In genomic region chr10:81335393-81336340, GRCm38 (mm10) we compare ENCODE assay signal across 10 mouse cellular contexts. TPM values are rescaled to one million over a fixed set of nuclear protein-coding genes. Genes with fewer than 3 reads are reported as not detected.
DNase-seq lines count a peak whose midpoint lies in the region; ATAC-seq and TF ChIP-seq lines count a peak whose summit lies in the region.
"Had no signal": no experiment of that assay in that cellular context is flagged by ENCODE, and none has a peak within 500 bp of the region (broad histone marks: within the 10 kb centered on the region; RNA-seq: fewer than 3 reads in every experiment).

No protein-coding gene starts in this region.

- H3K4me1 ChIP-seq in heart, embryonic 11.5 days (ENCODE audit: control insufficient read depth, insufficient read depth, low read length) = peaks cover 23% of the 10 kb centered on the region
- peaks cover 3% of the 10 kb centered on the region; the same call in 1 of the 2 replicates for H3K4me1 ChIP-seq in embryonic fibroblast, embryonic 13.5 days (ENCODE audit: control insufficient read depth, insufficient read depth, low read length)
- peaks cover 26% of the 10 kb centered on the region for H3K4me1 ChIP-seq in limb, embryonic 13.5 days

- H3K9me3 ChIP-seq in heart, embryonic 11.5 days (replicated peaks; ENCODE audit: control insufficient read depth, low read length) = no peaks in the 10 kb centered on the region
- no peaks in the 10 kb centered on the region for H3K9me3 ChIP-seq in limb, embryonic 13.5 days

- H3K9ac ChIP-seq in heart, embryonic 11.5 days (ENCODE audit: low read depth, low read length) = peak overlapping the region; percentile 39; the same call in 1 of the 2 replicates
- H3K9ac ChIP-seq in limb, embryonic 13.5 days = peak overlapping the region; percentile 45

- H3K27ac ChIP-seq in heart, embryonic 11.5 days (ENCODE audit: low read depth, low read length) = 0 out of 2 replicates have a peak overlapping the region, but pooled peaks have one; percentile 22
- H3K27ac ChIP-seq in embryonic fibroblast, embryonic 13.5 days (ENCODE audit: insufficient read depth, low read length) = peak overlapping the region; percentile 12; the same call in 1 of the 2 replicates
- peak overlapping the region; percentile 83 for H3K27ac ChIP-seq in limb, embryonic 13.5 days

- DNase-seq in heart, postnatal 25 days (ENCODE audit: low spot score) = no peak
- peak; percentile 60 for DNase-seq in Muller cell, postnatal 12 days (ENCODE audit: inconsistent ontology term)
- no peak for DNase-seq in cerebellum, postnatal 25 days
- DNase-seq in right cerebral cortex, postnatal 4 days = no peak
- DNase-seq: thymus, postnatal 25 days had no signal

- H3K4me2 ChIP-seq in heart, embryonic 11.5 days = no peak overlapping the region
- peak overlapping the region; percentile 36 for H3K4me2 ChIP-seq in limb, embryonic 13.5 days (replicated peaks)

- TF ChIP-seq CTCF in embryonic fibroblast, embryonic 13.5 days (IDR thresholded peaks at IDR 0.05; ENCODE audit: borderline replicate concordance, insufficient read depth, low read length) = no peak

- intact Hi-C loops in heart, postnatal 25 days (cut with DNase I) = no loop called here

- peaks cover 21% of the 10 kb centered on the region for H3K27me3 ChIP-seq in heart, embryonic 11.5 days (ENCODE audit: control insufficient read depth, insufficient read depth, low read length)
- H3K27me3 ChIP-seq in limb, embryonic 13.5 days = peaks cover 61% of the 10 kb centered on the region

- peak; percentile 25; the same call in 1 of the 2 replicates for TF ChIP-seq POLR2A in embryonic fibroblast, embryonic 13.5 days (IDR thresholded peaks at IDR 0.05; ENCODE audit: low read depth, low read length)

- H3K36me3 ChIP-seq in heart, embryonic 11.5 days (ENCODE audit: control insufficient read depth, insufficient read depth, low read length) = no peaks in the 10 kb centered on the region; the same call in 1 of the 2 replicates
- H3K36me3 ChIP-seq in limb, embryonic 13.5 days = no peaks in the 10 kb centered on the region

- no peak; the same call in 1 of the 2 replicates for ATAC-seq in heart, embryonic 11.5 days (replicated peaks; ENCODE audit: insufficient number of reproducible peaks, low FRiP score, low TSS enrichment)
- peak; percentile 62 for ATAC-seq in limb, embryonic 13.5 days (ENCODE audit: low FRiP score, low read depth)
- ATAC-seq in cerebellum, adult (ENCODE audit: insufficient number of reproducible peaks, low FRiP score, low TSS enrichment) = no peak

- no peak overlapping the region for H3K4me3 ChIP-seq in heart, embryonic 11.5 days (ENCODE audit: low read depth, low read length)
- no peak overlapping the region for H3K4me3 ChIP-seq in embryonic fibroblast, embryonic 13.5 days (ENCODE audit: insufficient read depth, low read length)
- H3K4me3 ChIP-seq in limb, embryonic 13.5 days = no peak overlapping the region

- WGBS in heart, embryonic 11.5 days (ENCODE audit: insufficient replicate concordance) = 48% methylated on average over 19 of the region's 19 CpGs
- WGBS in limb, embryonic 13.5 days = 35% methylated on average over 17 of the region's 19 CpGs

RNA-seq across cellular contexts. Expression of gene Tbxa2r, which starts 7.1 kb away (rescaled TPM):
- 10.9 and 11.2 TPM in 2 replicates for polyA plus RNA-seq in heart, embryonic 11.5 days (2014; fragmentation: Nextera tagmentation; extraction: Ambion mirVana)
- 1 to 10 TPM; 4.8 to 5.7 TPM for total RNA-seq in heart, postnatal 25 days (2021)
- 5.7 and 7.4 TPM in 2 replicates for polyA plus RNA-seq in embryonic fibroblast, embryonic 13.5 days (2011; ENCODE audit: insufficient read length, low read depth, missing spikeins)
- 5.2 and 7.8 TPM in 2 replicates for polyA plus RNA-seq in limb, embryonic 13.5 days (2015; fragmentation: Nextera tagmentation; extraction: Ambion mirVana)

RNA-seq across cellular contexts. Expression of gene Gipc3, which starts 7.4 kb away (rescaled TPM):
- polyA plus RNA-seq in heart, embryonic 11.5 days (2014; fragmentation: Nextera tagmentation; extraction: Ambion mirVana) = not detected in 2 replicates
- total RNA-seq in heart, postnatal 25 days (2021) = 1 to 10 TPM; 4.8 to 5.4 TPM
- polyA plus RNA-seq in embryonic fibroblast, embryonic 13.5 days (2011; ENCODE audit: insufficient read length, low read depth, missing spikeins) = 0.37 and 0.39 TPM in 2 replicates
- 0.06 TPM in 1 of 2 replicates, not detected in the other for polyA plus RNA-seq in limb, embryonic 13.5 days (2015; fragmentation: Nextera tagmentation; extraction: Ambion mirVana)
- total RNA-seq: neutrophil, adult 5-6 weeks had no signal

RNA-seq across cellular contexts. Expression of gene Hmg20b, which starts 14.6 kb away (rescaled TPM):
- polyA plus RNA-seq in heart, embryonic 11.5 days (2014; fragmentation: Nextera tagmentation; extraction: Ambion mirVana) = 102 and 107 TPM in 2 replicates
- 10 to 100 TPM; 68.7 to 70.2 TPM for total RNA-seq in heart, postnatal 25 days (2021)
- polyA plus RNA-seq in embryonic fibroblast, embryonic 13.5 days (2011; ENCODE audit: insufficient read length, low read depth, missing spikeins) = 75.2 and 81.8 TPM in 2 replicates
- 106 and 109 TPM in 2 replicates for polyA plus RNA-seq in limb, embryonic 13.5 days (2015; fragmentation: Nextera tagmentation; extraction: Ambion mirVana)

RNA-seq across cellular contexts. Expression of gene Cactin, which starts 14.8 kb away (rescaled TPM):
- polyA plus RNA-seq in heart, embryonic 11.5 days (2014; fragmentation: Nextera tagmentation; extraction: Ambion mirVana) = 20.2 and 25.0 TPM in 2 replicates
- 10 to 100 TPM; 13.5 to 16.6 TPM for total RNA-seq in heart, postnatal 25 days (2021)
- 20.0 and 20.1 TPM in 2 replicates for polyA plus RNA-seq in embryonic fibroblast, embryonic 13.5 days (2011; ENCODE audit: insufficient read length, low read depth, missing spikeins)
- polyA plus RNA-seq in limb, embryonic 13.5 days (2015; fragmentation: Nextera tagmentation; extraction: Ambion mirVana) = 41.8 and 42.3 TPM in 2 replicates

RNA-seq across cellular contexts. Expression of gene Mfsd12, which starts 21.6 kb away (rescaled TPM):
- 4.6 and 4.7 TPM in 2 replicates for polyA plus RNA-seq in heart, embryonic 11.5 days (2014; fragmentation: Nextera tagmentation; extraction: Ambion mirVana)
- 10 to 100 TPM; 12.5 to 13.7 TPM for total RNA-seq in heart, postnatal 25 days (2021)
- 5.7 and 6.2 TPM in 2 replicates for polyA plus RNA-seq in embryonic fibroblast, embryonic 13.5 days (2011; ENCODE audit: insufficient read length, low read depth, missing spikeins)
- 12.2 and 13.6 TPM in 2 replicates for polyA plus RNA-seq in limb, embryonic 13.5 days (2015; fragmentation: Nextera tagmentation; extraction: Ambion mirVana)

Comparison
In these comparisons a context has a peak if more than half of its experiments do, and no peak if none do; other contexts are left out.
1. H3K27ac ChIP-seq: peak in every context shown above with its lines; median percentile 83 in limb, embryonic 13.5 days; 22 in heart, embryonic 11.5 days; 12 in embryonic fibroblast, embryonic 13.5 days.